Mouse (Mus musculus) stomach, postnatal 0 days (tissue): Measurements from ENCODE around the gene Tfeb. TPM values are rescaled to one million over a fixed set of nuclear protein-coding genes. Genes with fewer than 3 reads are reported as not detected.

Source experiments
- ATAC-seq: fragments of 200-750 bp; cut with Nextera tagmentation; 2 replicates; pipeline ENCODE4 v1.8.0; 2017; ENCODE audit not compliant: low FRiP score, low TSS enrichment
- DNase-seq: peaks from one replicate; pipeline ENCODE4 v3.0.0-alpha.2; 2016; ENCODE audit warnings: low spot score
- H3K27ac ChIP-seq: fragments of 300-500 bp; sonication (generic); replicated peaks from 2 replicates; pipeline ENCODE4 v1.5.1; 2014; ENCODE audit warnings: mild to moderate bottlenecking, control low read depth
- H3K27me3 ChIP-seq: fragments of 300-500 bp; sonication (generic); 2 replicates; pipeline ENCODE4 v1.6.1; 2014; ENCODE audit warnings: low read length; ENCODE audit not compliant: control insufficient read depth, insufficient read depth
- H3K36me3 ChIP-seq: fragments of 300-500 bp; sonication (generic); 2 replicates; pipeline ENCODE4 v1.6.1; 2014; ENCODE audit warnings: low read length, mixed read lengths; ENCODE audit not compliant: control insufficient read depth, insufficient read depth
- H3K4me1 ChIP-seq: fragments of 300-500 bp; sonication (generic); replicated peaks from 2 replicates; pipeline ENCODE4 v1.6.1; 2014; ENCODE audit warnings: antibody characterized with exemption; ENCODE audit not compliant: control insufficient read depth, insufficient read depth
- H3K4me2 ChIP-seq: fragments of 300-500 bp; sonication (generic); replicated peaks from 2 replicates; pipeline ENCODE4 v1.6.1; 2014; ENCODE audit warnings: low read depth, mild to moderate bottlenecking, control low read depth, moderate library complexity
- H3K4me3 ChIP-seq: fragments of 300-500 bp; sonication (generic); 2 replicates; pipeline ENCODE4 v1.5.1; 2014; ENCODE audit warnings: low read depth, low read length, control low read depth
- H3K9ac ChIP-seq: fragments of 300-500 bp; sonication (generic); 2 replicates; pipeline ENCODE4 v1.6.1; 2014; ENCODE audit warnings: mild to moderate bottlenecking, low read length, control low read depth, mixed read lengths
- H3K9me3 ChIP-seq: fragments of 300-500 bp; sonication (generic); 2 replicates; pipeline ENCODE4 v1.6.1; 2016; ENCODE audit warnings: low read length; ENCODE audit not compliant: control insufficient read depth
- CTCF ChIP-seq: IDR thresholded peaks from 2 replicates; pipeline ENCODE4 v1.5.1; 2016; ENCODE audit warnings: antibody characterized with exemption, low read depth, mild to moderate bottlenecking, moderate library complexity
- EP300 ChIP-seq: optimal IDR thresholded peaks from 2 replicates; pipeline ENCODE3; 2016; ENCODE audit warnings: antibody characterized with exemption
- WGBS: fragments of 180-500 bp; shearing (Covaris S2); extraction: QIAGEN DNeasy Blood & Tissue Kit; methylation state at CpG from one replicate; pipeline ENCODE4 v1.1.7; 2014; 5-methylcytosine and 5-hydroxymethylcytosine counted together
- polyA plus RNA-seq: library from polyadenylated mRNA; unstranded; fragments of >200 nt; fragmentation: Nextera tagmentation; extraction: Ambion mirVana; gene quantifications from 2 replicates; pipeline ENCODE4 v1.2.1, GENCODE M21; 2015

Gene Tfeb
- polyA plus RNA-seq, 1 experiment from 2014 or later = 10.4 TPM

DNA sequence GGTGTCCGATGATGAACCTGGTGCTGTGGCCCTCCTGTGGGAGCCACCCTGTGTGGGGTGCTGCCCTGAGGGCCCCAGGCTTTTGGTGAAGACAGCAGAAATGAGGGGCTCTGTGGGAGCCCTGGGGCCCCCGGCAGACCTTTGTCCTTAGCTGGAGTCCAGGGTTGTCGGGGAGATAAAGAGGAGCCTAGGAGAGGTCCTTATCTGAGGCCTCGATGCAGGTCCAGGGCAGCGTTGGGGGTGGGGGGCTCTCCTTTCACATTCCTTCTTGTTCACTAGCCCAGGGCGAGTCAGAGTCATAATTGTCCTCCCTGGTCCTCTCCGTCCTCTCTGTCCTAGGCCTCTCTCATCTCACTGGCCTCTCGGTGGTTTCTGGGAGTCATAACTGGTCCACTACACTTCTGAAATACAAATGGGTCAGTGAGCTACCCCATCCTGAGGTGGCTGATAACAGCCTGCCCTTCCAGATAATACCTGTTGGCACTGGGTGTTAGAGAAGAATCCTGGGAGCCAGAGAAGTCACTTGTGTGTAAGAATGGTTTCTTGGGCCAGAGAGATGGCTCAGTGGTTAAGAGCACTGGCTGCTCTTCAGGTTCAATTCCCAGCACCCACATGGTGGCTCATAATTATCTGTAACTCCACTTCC is 16.4 kb downstream of the Tfeb start:
- TF ChIP-seq CTCF (no peak), EP300 (no peak)
- Histone ChIP-seq H3K4me2 (no peak overlapping the region), H3K27me3 (no peaks in the 10 kb centered on the region), H3K9me3 (no peaks in the 10 kb centered on the region), H3K4me3 (no peak overlapping the region), H3K36me3 (no peaks in the 10 kb centered on the region), H3K4me1 (peaks cover 4% of the 10 kb centered on the region; the same call in 1 of the 2 replicates), H3K9ac (no peak overlapping the region), H3K27ac (no peak overlapping the region)
- DNase-seq (no peak), ATAC-seq (no peak)
- 74% methylated on average over 8 of the region's 8 CpGs for WGBS

DNA sequence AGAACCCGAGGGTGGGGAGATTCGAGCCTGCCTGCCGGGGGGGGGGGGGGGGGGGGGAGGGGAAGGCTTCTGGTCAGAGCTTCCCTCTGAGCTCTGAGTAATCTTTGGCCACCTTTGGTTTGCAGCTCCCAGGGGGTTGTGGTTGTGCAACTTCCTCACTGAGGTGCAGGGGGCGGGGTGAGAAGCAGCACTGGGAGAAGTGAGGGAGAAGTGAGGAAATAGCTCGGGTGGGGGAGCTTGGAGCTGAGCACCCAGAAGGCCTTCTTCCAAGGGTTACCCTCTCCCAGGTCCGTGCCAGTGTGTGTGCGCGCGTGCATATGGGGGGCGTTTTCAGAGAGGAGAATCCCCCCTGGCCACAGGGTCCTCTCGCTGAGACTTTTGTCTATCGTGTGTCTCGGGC is 17.4 kb downstream of the Tfeb start:
- Histone ChIP-seq H3K4me2 (no peak overlapping the region), H3K4me3 (no peak overlapping the region), H3K4me1 (no peaks in the 10 kb centered on the region), H3K27ac (no peak overlapping the region), H3K9ac (no peak overlapping the region), H3K27me3 (no peaks in the 10 kb centered on the region), H3K9me3 (no peaks in the 10 kb centered on the region), H3K36me3 (no peaks in the 10 kb centered on the region)
- no peak for TF ChIP-seq EP300
- TF ChIP-seq CTCF = no peak
- no peak for ATAC-seq
- peak; percentile 63 for DNase-seq
- 74% methylated on average over 12 of the region's 13 CpGs for WGBS

- no peak overlapping the region for H3K9ac ChIP-seq
- H3K27ac ChIP-seq = no peak overlapping the region
- H3K4me3 ChIP-seq = no peak overlapping the region
- no peaks in the 10 kb centered on the region for H3K36me3 ChIP-seq
- DNase-seq (no peak), ATAC-seq (no peak)
- H3K4me1 ChIP-seq = no peaks in the 10 kb centered on the region
- WGBS = 46% methylated on average over 6 of the region's 6 CpGs
- TF ChIP-seq CTCF = no peak
- no peak for TF ChIP-seq EP300
- no peak overlapping the region for H3K4me2 ChIP-seq
- no peaks in the 10 kb centered on the region for H3K9me3 ChIP-seq
- H3K27me3 ChIP-seq = no peaks in the 10 kb centered on the region
These were observed 19.5 kb downstream of the Tfeb start for GRCm38 (mm10) chr17:47756366-47756765.

- Histone ChIP-seq H3K27me3 (no peaks in the 10 kb centered on the region), H3K4me1 (no peaks in the 10 kb centered on the region), H3K9ac (no peak overlapping the region), H3K36me3 (no peaks in the 10 kb centered on the region), H3K4me3 (no peak overlapping the region), H3K4me2 (no peak overlapping the region), H3K9me3 (no peaks in the 10 kb centered on the region), H3K27ac (no peak overlapping the region)
- TF ChIP-seq CTCF (no peak), EP300 (no peak)
- no peak for DNase-seq
- no peak for ATAC-seq
- 77% methylated on average over 7 of the region's 7 CpGs for WGBS
These were observed 20.3 kb downstream of the Tfeb start for GRCm38 (mm10) chr17:47757056-47757610.

GRCm38 (mm10) chr17:47759702-47760410 is 23.0 kb downstream of the Tfeb start:
- WGBS = 62% methylated on average over 15 of the region's 15 CpGs
- no peak overlapping the region for H3K27ac ChIP-seq

GRCm38 (mm10) chr17:47762028-47762427 is 25.2 kb downstream of the Tfeb start:
- Histone ChIP-seq H3K27me3 (no peaks in the 10 kb centered on the region), H3K9ac (no peak overlapping the region), H3K9me3 (no peaks in the 10 kb centered on the region), H3K4me1 (peaks cover 11% of the 10 kb centered on the region), H3K27ac (peak overlapping the region; percentile 89; the same call in 1 of the 2 replicates), H3K36me3 (no peaks in the 10 kb centered on the region), H3K4me3 (no peak overlapping the region), H3K4me2 (no peak overlapping the region)
- TF ChIP-seq EP300 = no peak
- TF ChIP-seq CTCF = no peak
- no peak for DNase-seq
- WGBS = 88% methylated on average over 7 of the region's 7 CpGs
- ATAC-seq = no peak

More at GRCm38 (mm10) chr17:47759702-47760410, 23.0 kb downstream of the Tfeb start:
- peak; percentile 68 for TF ChIP-seq CTCF
- TF ChIP-seq EP300 = no peak
- Histone ChIP-seq H3K9ac (no peak overlapping the region), H3K4me2 (no peak overlapping the region), H3K27me3 (no peaks in the 10 kb centered on the region), H3K4me1 (peaks cover 11% of the 10 kb centered on the region), H3K36me3 (no peaks in the 10 kb centered on the region), H3K9me3 (no peaks in the 10 kb centered on the region), H3K4me3 (no peak overlapping the region)
- peak; percentile 30 for DNase-seq
- ATAC-seq = peak; percentile 17; the same call in 1 of the 2 replicates
